17 mouse cellular contexts compared by ENCODE assay signal in the genomic region with DNA sequence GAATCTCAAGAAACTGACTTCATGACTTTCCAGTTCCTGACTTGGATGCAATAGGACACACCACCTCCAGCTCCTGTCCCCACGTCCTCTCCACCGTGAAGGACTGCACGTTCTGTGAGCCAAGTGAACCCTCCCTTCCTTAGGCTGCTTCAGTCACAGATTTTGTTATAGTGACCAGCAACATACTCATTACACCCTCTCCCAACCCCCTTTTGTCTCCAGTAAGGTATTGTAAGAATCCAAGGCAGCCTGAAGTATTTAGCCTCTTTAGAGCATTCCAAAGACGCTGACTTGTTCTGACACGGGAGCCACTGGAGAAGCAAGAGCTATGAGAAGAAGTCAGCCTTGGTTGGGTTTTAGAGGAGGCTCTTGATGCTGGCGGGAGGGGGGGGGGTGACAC. TPM values are rescaled to one million over a fixed set of nuclear protein-coding genes. Genes with fewer than 3 reads are reported as not detected.
DNase-seq lines count a peak whose midpoint lies in the region; ATAC-seq and TF ChIP-seq lines count a peak whose summit lies in the region.
"Had no signal": no experiment of that assay in that cellular context is flagged by ENCODE, and none has a peak within 500 bp of the region (broad histone marks: within the 10 kb centered on the region; RNA-seq: fewer than 3 reads in every experiment).

No protein-coding gene starts in this region.

- TF ChIP-seq POLR2A in thymus, adult 2 months (IDR thresholded peaks at IDR 0.05; ENCODE audit: control insufficient read depth, extremely low read depth, insufficient read depth, low read length, poor library complexity), result no peak

- WGBS in heart, embryonic 10.5 days, result 70% methylated on average over 6 of the region's 6 CpGs
- 74% methylated on average over 6 of the region's 6 CpGs for WGBS in kidney, embryonic 16.5 days
- 93% methylated on average over 6 of the region's 6 CpGs for WGBS in thymus, adult 2 months

- no peak for DNase-seq in heart, embryonic 10.5 days (ENCODE audit: low spot score)
- no peak for DNase-seq in heart, adult 9 months (ENCODE audit: low spot score in 2 of 2)
- no peak for DNase-seq in kidney, postnatal 25 days
- no peak for DNase-seq in thymus, adult 2 months
- no peak for DNase-seq in thymus, adult 18-20 months
- DNase-seq in embryo, embryonic 11 days, result no peak
- DNase-seq: cerebellum, adult 2 months; kidney, adult 18-20 months; kidney, postnatal 10 days; midbrain, embryonic 14.5 days had no signal

- no peaks in the 10 kb centered on the region for H3K27me3 ChIP-seq in heart, embryonic 10.5 days (ENCODE audit: insufficient read depth, poor library complexity, severe bottlenecking)
- no peaks in the 10 kb centered on the region for H3K27me3 ChIP-seq in kidney, embryonic 16.5 days (ENCODE audit: insufficient read depth, low read length)
- no peaks in the 10 kb centered on the region for H3K27me3 ChIP-seq in thymus, adult 2 months (ENCODE audit: control insufficient read depth, insufficient read depth, low read length)
- H3K27me3 ChIP-seq: forebrain, embryonic 13.5 days; hindbrain, embryonic 12.5 days had no signal

- H3K9ac ChIP-seq in kidney, embryonic 16.5 days (replicated peaks; ENCODE audit: low read length), result no peak overlapping the region
- H3K9ac ChIP-seq: forebrain, embryonic 13.5 days; hindbrain, embryonic 12.5 days had no signal

- H3K27ac ChIP-seq in heart, embryonic 10.5 days, result peak overlapping the region; percentile 67
- peak overlapping the region; percentile 18; the same call in 1 of the 2 replicates for H3K27ac ChIP-seq in kidney, embryonic 16.5 days (ENCODE audit: low read length)
- H3K27ac ChIP-seq in thymus, adult 2 months (ENCODE audit: control insufficient read depth, insufficient read depth, low read length), result peak overlapping the region; percentile 15; the same call in 1 of the 2 replicates
- H3K27ac ChIP-seq: forebrain, embryonic 13.5 days; hindbrain, embryonic 12.5 days; layer of hippocampus, adult 2 months had no signal

- H3K36me3 ChIP-seq in heart, embryonic 10.5 days, result no peaks in the 10 kb centered on the region
- H3K36me3 ChIP-seq in kidney, embryonic 16.5 days (ENCODE audit: insufficient read depth, low read length), result no peaks in the 10 kb centered on the region
- H3K36me3 ChIP-seq in thymus, adult 2 months (ENCODE audit: control insufficient read depth, insufficient read depth, low read length), result no peaks in the 10 kb centered on the region
- H3K36me3 ChIP-seq: hindbrain, embryonic 12.5 days had no signal

- TF ChIP-seq CTCF in thymus, adult 2 months (IDR thresholded peaks at IDR 0.05; ENCODE audit: borderline replicate concordance, control insufficient read depth, extremely low read depth, insufficient read depth, low read length, poor library complexity), result no peak

- no peak overlapping the region for H3K4me3 ChIP-seq in heart, embryonic 10.5 days
- H3K4me3 ChIP-seq in kidney, embryonic 16.5 days (ENCODE audit: low read length), result no peak overlapping the region
- H3K4me3 ChIP-seq in thymus, adult 2 months (ENCODE audit: control insufficient read depth, insufficient read depth, low read length), result no peak overlapping the region
- H3K4me3 ChIP-seq: erythroblast, embryonic 14.5 days; forebrain, embryonic 13.5 days; hindbrain, embryonic 12.5 days; layer of hippocampus, adult 2 months; megakaryocyte, embryonic 14.5 days had no signal

- H3K9me3 ChIP-seq in heart, embryonic 10.5 days, result no peaks in the 10 kb centered on the region
- H3K9me3 ChIP-seq in kidney, embryonic 16.5 days (ENCODE audit: low read length), result no peaks in the 10 kb centered on the region
- H3K9me3 ChIP-seq: forebrain, embryonic 13.5 days; hindbrain, embryonic 12.5 days had no signal

- no peak for ATAC-seq in kidney, embryonic 16.5 days (ENCODE audit: low FRiP score, low TSS enrichment)
- no peak for ATAC-seq in cerebellum, adult (ENCODE audit: insufficient number of reproducible peaks, low FRiP score, low TSS enrichment)
- ATAC-seq: forebrain, embryonic 13.5 days had no signal

- H3K4me1 ChIP-seq in heart, embryonic 10.5 days, result peaks cover 44% of the 10 kb centered on the region
- H3K4me1 ChIP-seq in kidney, embryonic 16.5 days (ENCODE audit: insufficient read depth, low read length), result peaks cover 35% of the 10 kb centered on the region
- H3K4me1 ChIP-seq in thymus, adult 2 months (replicated peaks; ENCODE audit: control insufficient read depth, insufficient read depth, low read length), result peaks cover 17% of the 10 kb centered on the region

- H3K4me2 ChIP-seq in kidney, embryonic 16.5 days (replicated peaks; ENCODE audit: low read depth, low read length), result no peak overlapping the region
- H3K4me2 ChIP-seq: forebrain, embryonic 13.5 days; hindbrain, embryonic 12.5 days had no signal

RNA-seq across cellular contexts. Expression of a gene that starts 23.1 kb away (rescaled TPM):
- 134 and 256 TPM in 2 replicates for polyA plus RNA-seq in heart, embryonic 10.5 days (2016; fragmentation: Nextera tagmentation; extraction: Ambion mirVana)
- 41.6 and 48.3 TPM in 2 replicates for polyA plus RNA-seq in kidney, embryonic 16.5 days (2015; fragmentation: Nextera tagmentation; extraction: Ambion mirVana)
- polyA plus RNA-seq in thymus, adult 2 months (2012; rRNA removed), result 32.8 and 37.6 TPM in 2 replicates

RNA-seq across cellular contexts. Expression of a gene that starts 59.7 kb away (rescaled TPM):
- polyA plus RNA-seq in heart, embryonic 10.5 days (2016; fragmentation: Nextera tagmentation; extraction: Ambion mirVana), result 0.73 and 0.91 TPM in 2 replicates
- 8.3 and 9.0 TPM in 2 replicates for polyA plus RNA-seq in kidney, embryonic 16.5 days (2015; fragmentation: Nextera tagmentation; extraction: Ambion mirVana)
- polyA plus RNA-seq in thymus, adult 2 months (2012; rRNA removed), result 2.2 and 3.1 TPM in 2 replicates

Comparison
In these comparisons a context has a peak if more than half of its experiments do, and no peak if none do; other contexts are left out.
1. H3K27ac ChIP-seq: peak in every context shown above with its lines; median percentile 67 in heart, embryonic 10.5 days; 18 in kidney, embryonic 16.5 days; 15 in thymus, adult 2 months.